Mouse (Mus musculus): ENCODE measurements at regions not wholly inside any gene's neighbourhood (a gene's known extent, or its start where the extent isn't known, plus 50 kb on each side); places are given as distances from the start of the nearest gene placed in this dataset.
"Not testable (repeated sequence)": the region's sequence is repeated elsewhere in the genome, so short reads cannot be mapped to it uniquely, and the experiment has no call there.

GRCm38 (mm10) chr7:60374001-60374400, 234.0 kb upstream of the Snrpn start:
- TF ChIP-seq POLR2A (IDR thresholded peaks at IDR 0.05; ENCODE audit: insufficient read length, low read depth); MAX (IDR thresholded peaks at IDR 0.05; ENCODE audit: low read depth); MYOD1 (IDR thresholded peaks at IDR 0.05; ENCODE audit: control insufficient read depth in 1 of 3, insufficient read length in 2 of 3, low read depth in 2 of 3); E2F4 (IDR thresholded peaks at IDR 0.05; ENCODE audit: insufficient read depth); MYOG (IDR thresholded peaks at IDR 0.05; ENCODE audit: control insufficient read depth in 1 of 3, insufficient read depth in 1 of 3, insufficient read length in 2 of 3, low read depth in 2 of 3); USF1 (IDR thresholded peaks at IDR 0.05; ENCODE audit: low read depth); CEBPB (IDR thresholded peaks at IDR 0.05; ENCODE audit: insufficient read depth, poor library complexity, severe bottlenecking); POLR2AphosphoS2 (IDR thresholded peaks at IDR 0.05; ENCODE audit: insufficient read length, low read depth); SRF (IDR thresholded peaks at IDR 0.05; ENCODE audit: control insufficient read depth, insufficient read length, low read depth); TCF12 (IDR thresholded peaks at IDR 0.05; ENCODE audit: insufficient read depth, poor library complexity, severe bottlenecking); REST (IDR thresholded peaks at IDR 0.05; ENCODE audit: insufficient read depth, insufficient read length); TCF3 (IDR thresholded peaks at IDR 0.05; ENCODE audit: insufficient read length, low read depth): not testable (repeated sequence)
